Mouse (Mus musculus) yolk sac, embryonic 10.5 days (tissue): ENCODE data around the gene Cacna1d.

Experiments
- DNase-seq: peaks from one replicate; pipeline ENCODE4 v3.0.0-alpha.2; 2017; ENCODE audit warnings: low spot score

Gene Cacna1d

DNA sequence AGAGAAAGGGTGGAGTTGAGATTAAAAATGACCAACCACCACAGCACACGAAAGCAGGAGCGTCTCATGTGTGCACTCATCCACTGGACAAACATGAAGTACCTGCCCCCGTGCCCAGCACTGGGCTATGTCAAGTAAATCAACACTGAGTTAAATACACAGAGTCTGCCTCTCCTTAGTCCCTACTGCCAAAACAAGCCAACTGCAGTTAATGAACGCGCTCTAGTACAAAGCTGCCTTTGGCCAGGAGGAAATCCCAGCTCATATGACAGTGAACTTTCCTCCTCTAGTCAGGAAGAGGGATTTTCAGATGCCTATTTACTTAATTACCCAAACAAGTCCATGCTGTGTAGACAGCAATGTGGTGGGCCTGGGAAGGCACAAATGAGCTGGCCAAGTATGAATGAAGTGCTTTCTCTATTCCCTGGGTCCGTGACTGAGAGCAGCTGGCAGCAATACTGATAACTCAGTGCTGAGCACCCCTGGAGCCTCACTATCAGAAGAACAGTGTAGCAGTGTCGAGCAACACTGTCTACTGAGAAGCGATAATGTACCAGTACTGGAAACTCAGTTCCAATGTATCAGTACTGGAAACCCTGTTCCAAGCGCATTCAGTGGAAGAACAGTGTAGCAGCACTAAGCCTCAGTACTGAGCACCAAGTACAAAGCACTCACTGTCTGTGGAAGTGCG lies 229.5 kb downstream of the Cacna1d start:
- no peak for DNase-seq

DNA sequence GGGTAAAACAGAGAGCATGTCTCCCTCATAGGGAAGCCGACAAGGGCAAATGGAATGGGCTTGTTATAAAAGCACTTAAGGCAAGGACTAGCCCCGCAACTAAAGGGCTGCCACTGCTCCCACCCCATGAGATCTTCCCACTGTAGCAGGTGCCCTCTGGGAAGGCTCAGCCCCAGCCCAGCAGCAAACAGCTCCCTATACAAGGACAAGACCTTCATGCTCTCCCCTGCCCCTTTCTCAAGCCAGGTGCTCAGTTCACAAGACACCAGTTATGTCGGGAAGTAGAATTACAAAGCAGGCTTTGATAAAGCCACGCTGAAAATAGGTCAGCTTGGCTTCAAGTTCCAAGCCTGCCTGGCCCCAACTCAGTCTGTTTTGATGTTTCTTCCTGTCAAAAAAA lies 233.6 kb downstream of the Cacna1d start:
- no peak for DNase-seq

DNA sequence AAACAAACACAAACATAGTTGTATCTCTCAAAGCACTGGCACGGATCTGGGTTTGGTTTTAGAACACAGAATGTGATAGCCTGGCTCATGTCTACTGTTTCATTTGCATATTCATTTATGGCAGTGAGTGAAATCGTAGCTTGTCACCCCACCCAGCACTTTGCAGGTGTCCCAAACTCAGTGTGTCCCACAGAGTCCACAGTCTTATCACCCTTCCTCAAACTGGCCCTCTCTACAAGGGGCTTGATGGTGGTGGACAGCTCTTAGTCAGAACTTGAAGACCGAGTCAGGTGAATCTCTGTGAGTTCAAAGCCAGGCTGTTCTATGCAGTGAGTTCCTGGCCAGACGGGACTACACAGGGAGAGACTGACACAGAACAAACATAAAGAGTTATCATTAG lies 234.8 kb downstream of the Cacna1d start:
- DNase-seq: no peak

DNA sequence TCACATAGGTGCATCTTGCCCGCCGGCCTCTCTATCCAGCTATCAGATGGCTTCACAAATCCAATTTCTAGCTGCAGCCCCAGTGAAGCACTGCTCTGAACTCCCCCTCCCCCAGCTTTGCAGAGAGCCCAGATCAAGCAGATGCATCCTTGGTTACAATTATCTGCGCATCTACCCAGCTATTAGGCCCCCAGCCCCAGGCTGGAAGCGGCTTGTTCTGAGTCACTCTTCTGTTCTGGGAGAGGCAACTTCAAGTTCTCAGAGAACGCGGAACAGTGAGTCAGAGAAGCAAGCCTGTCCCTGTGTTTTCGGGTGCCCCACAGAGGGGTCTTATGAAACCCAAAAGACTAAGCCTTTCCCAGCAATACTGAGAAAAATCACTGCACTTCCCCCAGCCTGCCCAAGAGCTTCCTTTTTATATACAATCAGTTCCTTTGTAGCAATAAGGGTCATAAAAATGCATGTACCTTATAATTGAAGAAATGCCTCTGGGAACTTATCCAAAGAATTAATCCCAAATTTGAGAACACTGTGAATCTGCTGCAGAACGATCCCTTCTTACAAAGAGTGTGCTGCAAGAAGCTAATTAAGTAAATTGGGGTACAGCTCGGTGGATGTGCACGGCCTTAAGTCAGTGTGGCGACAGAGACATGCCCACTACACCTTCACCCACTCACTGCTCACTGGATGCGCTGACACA lies 235.4 kb downstream of the Cacna1d start:
- DNase-seq: no peak

GRCm38 (mm10) chr14:30254776-30255175 lies 236.5 kb downstream of the Cacna1d start:
- no peak for DNase-seq

GRCm38 (mm10) chr14:30252824-30253223 lies 238.4 kb downstream of the Cacna1d start:
- no peak for DNase-seq

DNA sequence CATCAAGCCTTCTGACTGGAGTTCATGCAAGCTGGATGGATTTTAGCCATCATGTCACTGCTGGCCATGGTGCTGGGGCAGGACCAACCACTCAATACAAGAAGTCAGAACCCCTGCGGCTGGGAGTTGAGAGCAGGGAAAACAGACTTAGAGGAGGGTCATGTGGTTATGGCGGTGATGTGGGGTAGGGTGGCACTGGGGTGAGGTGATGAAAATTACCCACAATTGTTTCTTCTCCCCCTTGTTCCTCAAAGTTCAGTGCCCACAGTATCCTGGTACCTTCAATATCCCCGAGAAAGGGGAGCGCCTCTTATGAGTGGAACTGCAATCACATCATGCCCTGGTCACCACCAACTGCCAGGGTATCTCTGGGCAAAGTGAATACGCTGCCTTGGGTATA lies 239.9 kb downstream of the Cacna1d start:
- no peak for DNase-seq

DNA sequence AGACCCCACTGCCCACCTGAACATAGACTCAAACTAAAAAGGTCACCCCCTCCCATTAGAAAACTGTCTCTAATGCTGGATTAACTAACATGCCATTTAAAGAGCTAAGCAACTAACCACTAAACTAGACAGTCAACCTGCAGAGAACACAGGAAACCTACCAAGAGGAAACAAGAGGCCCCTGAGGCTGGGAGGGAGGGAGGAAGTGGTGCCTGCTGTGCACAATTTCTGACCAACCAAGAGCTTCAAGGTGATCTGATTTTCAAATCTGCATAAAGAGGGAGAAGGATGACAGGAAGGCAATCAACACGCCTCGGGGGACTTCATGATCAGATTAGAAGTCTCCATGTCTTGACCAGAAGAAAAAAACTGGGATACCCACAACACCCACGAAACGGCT lies 241.7 kb downstream of the Cacna1d start:
- no peak for DNase-seq

GRCm38 (mm10) chr14:30248811-30249210 lies 242.4 kb downstream of the Cacna1d start:
- DNase-seq: no peak

GRCm38 (mm10) chr14:30248121-30248520 lies 243.1 kb downstream of the Cacna1d start:
- DNase-seq: no peak

DNA sequence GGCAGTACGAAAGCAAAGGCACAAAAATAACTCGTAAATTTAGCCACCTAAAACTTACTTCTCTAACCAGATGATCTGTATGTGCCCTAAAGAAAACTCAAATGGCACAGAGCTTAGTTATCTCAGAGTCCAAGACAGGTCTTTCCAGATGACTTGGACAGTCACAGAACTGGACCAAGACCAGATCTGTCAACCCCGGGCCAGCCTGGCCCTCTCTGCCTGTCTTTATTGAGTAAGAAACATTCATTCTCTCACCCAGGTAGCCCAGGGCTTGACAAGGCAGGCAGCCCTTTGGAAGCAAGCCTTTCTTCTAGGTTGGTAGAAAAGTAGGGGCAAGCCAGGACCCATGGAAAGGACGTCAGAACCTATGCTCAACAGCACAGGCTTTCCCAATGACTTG lies 243.6 kb downstream of the Cacna1d start:
- no peak for DNase-seq

- DNase-seq: no peak
These were observed 246.5 kb downstream of the Cacna1d start for GRCm38 (mm10) chr14:30244776-30245175.

- no peak for DNase-seq
These were observed 248.4 kb downstream of the Cacna1d start for GRCm38 (mm10) chr14:30242818-30243205.

- DNase-seq: no peak
These were observed 249.0 kb downstream of the Cacna1d start for GRCm38 (mm10) chr14:30242166-30242817.

DNA sequence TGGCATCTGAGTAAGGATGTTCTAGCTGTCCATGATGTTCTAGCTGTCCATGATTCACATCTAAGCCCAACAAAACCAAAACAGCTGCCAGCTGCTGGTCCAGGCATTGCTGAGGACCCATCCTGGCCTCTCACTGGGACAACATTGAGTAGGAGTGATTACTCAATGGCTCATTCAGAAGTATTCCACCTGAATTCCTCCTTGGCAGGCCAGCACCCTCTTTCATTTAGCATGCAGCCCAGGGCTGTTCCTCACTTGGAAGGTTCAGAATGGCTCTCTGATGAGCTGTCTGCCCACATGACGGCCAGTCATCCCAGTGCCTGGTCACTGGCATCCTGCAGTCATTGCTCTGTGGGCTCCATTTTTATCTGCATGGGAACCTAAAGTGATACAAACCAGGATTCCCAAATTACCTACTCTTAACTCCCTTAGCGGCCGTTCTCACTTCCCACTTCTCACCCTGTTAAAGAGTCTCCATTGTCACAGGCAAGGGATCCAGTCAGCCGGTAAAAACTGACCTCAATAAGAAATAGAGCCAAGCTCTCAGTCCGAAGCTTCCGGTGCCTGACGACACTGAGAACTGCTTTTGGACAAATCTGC lies 250.2 kb downstream of the Cacna1d start:
- DNase-seq: no peak

DNA sequence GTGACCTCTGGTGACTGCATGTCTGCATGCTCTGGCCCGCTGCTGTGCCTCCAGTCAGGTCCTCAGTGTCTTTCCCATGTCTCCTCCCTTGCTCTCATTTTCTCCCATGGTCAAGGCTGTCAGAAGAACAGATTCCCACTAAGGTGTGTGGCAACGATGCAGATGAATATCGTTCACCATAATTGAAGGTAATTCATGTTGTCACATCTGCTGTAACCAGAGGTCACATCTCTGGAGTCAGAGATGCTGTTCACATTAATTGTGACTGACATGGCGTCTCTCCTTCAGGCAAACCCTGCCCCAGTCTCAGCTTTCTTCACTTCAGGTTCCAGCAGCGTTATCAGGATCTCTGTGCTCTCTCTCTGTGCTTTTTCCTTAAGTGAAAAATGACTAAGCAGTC lies 252.4 kb downstream of the Cacna1d start:
- no peak for DNase-seq

DNA sequence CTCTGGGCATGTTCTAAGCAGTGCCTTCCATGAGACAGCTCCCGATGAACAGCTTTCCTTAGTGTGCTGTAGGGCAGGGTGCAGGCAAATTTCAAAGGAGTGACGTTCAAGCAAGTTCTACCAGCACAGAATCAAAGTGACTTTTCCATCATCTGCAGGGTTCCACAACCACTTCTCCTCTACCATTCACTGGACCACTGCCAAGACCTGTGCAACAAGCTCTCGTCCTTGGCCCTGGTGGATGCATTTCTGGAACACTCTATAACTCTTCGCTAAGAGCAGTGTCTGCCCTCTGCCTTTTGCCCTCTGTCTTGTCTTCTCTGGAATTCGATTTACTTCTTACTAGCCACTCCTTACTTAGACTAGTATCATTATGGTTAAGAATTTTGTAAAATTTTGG lies 266.1 kb downstream of the Cacna1d start:
- DNase-seq: no peak

GRCm38 (mm10) chr14:30222101-30222500 lies 269.2 kb downstream of the Cacna1d start:
- no peak for DNase-seq

GRCm38 (mm10) chr14:30219851-30220250 lies 271.4 kb downstream of the Cacna1d start:
- no peak for DNase-seq

DNA sequence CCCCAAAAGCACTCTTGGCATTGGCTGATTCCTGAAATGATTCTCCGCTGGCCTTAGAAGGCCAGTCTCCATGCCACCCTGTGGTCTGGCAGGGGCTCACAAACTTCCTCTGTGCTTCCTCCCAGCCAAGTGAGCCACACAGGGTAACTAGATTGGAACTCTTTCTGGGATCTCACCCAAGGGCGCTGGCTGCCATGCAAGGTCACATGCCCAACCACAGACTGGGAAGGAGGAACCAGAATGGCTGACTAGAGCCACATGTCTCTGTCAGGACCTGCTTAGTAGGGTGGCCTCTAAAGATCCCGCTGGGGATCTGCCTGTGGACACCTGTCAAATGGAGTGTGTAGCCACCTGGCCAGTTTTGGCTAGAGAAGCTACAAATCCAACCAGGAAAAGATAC lies 273.1 kb downstream of the Cacna1d start:
- DNase-seq: no peak

DNA sequence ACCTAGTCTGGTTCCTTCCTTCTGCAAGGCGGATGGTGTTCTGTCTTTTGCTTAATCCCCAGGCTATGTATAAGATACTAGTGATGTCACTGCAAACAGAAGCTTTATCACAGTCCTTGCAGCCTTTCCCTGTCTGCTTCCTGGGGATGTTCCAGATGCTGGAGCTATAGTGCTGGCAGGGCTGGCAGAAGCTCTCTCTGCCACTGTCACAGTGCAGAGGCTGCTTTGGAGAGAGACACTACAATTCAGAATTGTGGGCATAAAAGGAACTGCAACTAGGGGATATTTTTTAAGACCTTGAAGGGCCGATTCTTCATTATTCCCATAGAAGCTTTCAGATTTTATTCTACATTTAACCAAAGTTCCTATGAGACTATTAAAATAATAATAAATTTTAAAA lies 274.1 kb downstream of the Cacna1d start:
- no peak for DNase-seq

- DNase-seq: no peak
These were observed 283.1 kb downstream of the Cacna1d start for GRCm38 (mm10) chr14:30208156-30208555.

DNA sequence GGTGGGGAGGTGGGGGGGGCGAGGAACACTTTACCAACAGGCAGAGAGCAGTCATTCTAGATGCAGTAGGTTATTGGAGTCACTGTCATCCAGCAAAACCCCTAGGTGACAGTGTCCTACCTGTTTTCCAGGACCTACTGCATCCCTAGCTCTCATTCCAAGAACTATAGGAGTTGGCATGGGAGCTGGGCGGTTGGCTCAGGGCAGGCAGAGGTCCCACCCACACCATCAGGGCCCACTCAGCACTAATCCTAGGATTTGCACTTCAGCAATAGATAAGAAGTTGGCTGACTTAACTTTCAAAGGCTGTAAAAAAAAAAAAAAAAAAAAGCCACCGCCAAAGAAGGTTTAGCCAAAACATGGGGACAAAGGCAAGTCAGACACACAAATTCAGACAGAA lies 285.4 kb downstream of the Cacna1d start:
- peak; percentile 26 for DNase-seq
